Mouse (Mus musculus) bone marrow macrophage, adult 2 months (primary cell): Measurements from ENCODE around the gene Fntb.

ENCODE experiments used
- CTCF ChIP-seq: IDR thresholded peaks from 2 replicates; pipeline ENCODE4 v1.5.1; 2012; ENCODE audit warnings: low read depth, mild to moderate bottlenecking, low read length, moderate library complexity
- POLR2A ChIP-seq: IDR thresholded peaks from 2 replicates; pipeline ENCODE4 v1.6.1; 2012; ENCODE audit warnings: mild to moderate bottlenecking, low read depth, low read length, borderline replicate concordance

- TF ChIP-seq CTCF (peak; percentile 61), POLR2A (no peak)
Measured at GRCm38 (mm10) chr12:76879242-76879641, 113.9 kb downstream of the Fntb start.
